ENCODE assay signal across 29 mouse cellular contexts in the genomic region with DNA sequence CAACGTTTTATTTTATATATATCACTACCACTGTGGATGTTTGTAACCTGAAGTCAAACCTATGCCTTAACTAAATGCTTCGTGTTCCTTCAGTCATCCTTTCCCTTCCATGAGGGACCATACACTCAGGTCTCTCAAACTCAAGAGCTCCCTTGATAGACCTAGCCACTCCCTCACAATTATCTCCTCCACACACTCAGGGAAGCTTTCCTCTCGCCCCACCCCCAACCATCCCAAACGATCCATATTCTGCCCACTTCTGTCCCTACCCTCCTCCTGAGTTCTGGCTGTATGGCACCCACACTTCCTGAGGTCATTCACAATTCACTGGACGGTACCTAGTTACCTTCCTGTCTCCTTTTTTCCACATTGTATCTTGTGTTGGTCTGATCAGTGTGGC. TPM values are rescaled to one million over a fixed set of nuclear protein-coding genes. Genes with fewer than 3 reads are reported as not detected.
DNase-seq lines count a peak whose midpoint lies in the region; ATAC-seq lines count a peak whose summit lies in the region.
"Had no signal": no experiment of that assay in that cellular context is flagged by ENCODE, and none has a peak within 500 bp of the region (broad histone marks: within the 10 kb centered on the region; RNA-seq: fewer than 3 reads in every experiment).

No protein-coding gene starts in this region.

- no peak for DNase-seq in liver, embryonic 13.5 days
- DNase-seq in liver = no peak
- DNase-seq in midbrain, embryonic 11.5 days (ENCODE audit: low spot score, missing footprints) = peak; percentile 39
- DNase-seq in midbrain, embryonic 10.5 days (ENCODE audit: low spot score) = no peak
- no peak for DNase-seq in kidney, adult 18-20 months
- no peak for DNase-seq in thymus, adult 18-20 months
- DNase-seq: adrenal gland, adult 8-10 months; adrenal gland, postnatal 14 days; adrenal gland, postnatal 36 days; cerebellum, adult 11-12 months; cerebellum, adult 2 months; cerebellum, adult 9-10 months; cerebellum, postnatal 10 days; cerebellum, postnatal 25 days; forebrain, postnatal 0 days had no signal

- no peaks in the 10 kb centered on the region for H3K27me3 ChIP-seq in liver, embryonic 13.5 days
- no peaks in the 10 kb centered on the region for H3K27me3 ChIP-seq in midbrain, embryonic 11.5 days (ENCODE audit: control insufficient read depth, insufficient read depth, low read length)
- no peaks in the 10 kb centered on the region for H3K27me3 ChIP-seq in midbrain, embryonic 10.5 days (ENCODE audit: low read depth, poor library complexity, severe bottlenecking)
- H3K27me3 ChIP-seq: CH12.LX; embryonic facial prominence, embryonic 12.5 days; forebrain, embryonic 13.5 days; forebrain, embryonic 15.5 days; Patski had no signal

- H3K9me3 ChIP-seq in liver, embryonic 13.5 days (replicated peaks) = no peaks in the 10 kb centered on the region
- no peaks in the 10 kb centered on the region for H3K9me3 ChIP-seq in midbrain, embryonic 11.5 days (ENCODE audit: control insufficient read depth, low read length)
- no peaks in the 10 kb centered on the region for H3K9me3 ChIP-seq in midbrain, embryonic 10.5 days (replicated peaks)
- H3K9me3 ChIP-seq: embryonic facial prominence, embryonic 10.5 days; embryonic facial prominence, embryonic 12.5 days; forebrain, embryonic 13.5 days; forebrain, embryonic 15.5 days had no signal

- no peaks in the 10 kb centered on the region; the same call in 1 of the 2 replicates for H3K36me3 ChIP-seq in liver, embryonic 13.5 days
- no peaks in the 10 kb centered on the region for H3K36me3 ChIP-seq in midbrain, embryonic 11.5 days (ENCODE audit: control insufficient read depth, insufficient read depth, low read length)
- H3K36me3 ChIP-seq in midbrain, embryonic 10.5 days = no peaks in the 10 kb centered on the region
- H3K36me3 ChIP-seq: embryonic facial prominence, embryonic 10.5 days; embryonic facial prominence, embryonic 12.5 days; forebrain, embryonic 15.5 days had no signal

- H3K4me3 ChIP-seq in liver, embryonic 13.5 days (replicated peaks) = no peak overlapping the region
- H3K4me3 ChIP-seq in midbrain, embryonic 11.5 days (ENCODE audit: low read depth, low read length) = no peak overlapping the region
- H3K4me3 ChIP-seq in midbrain, embryonic 10.5 days = no peak overlapping the region
- H3K4me3 ChIP-seq: embryonic facial prominence, embryonic 10.5 days; embryonic facial prominence, embryonic 12.5 days; erythroblast, embryonic 14.5 days; forebrain, embryonic 13.5 days; forebrain, embryonic 15.5 days had no signal

- 61% methylated on average over 5 of the region's 5 CpGs for WGBS in liver, embryonic 13.5 days (ENCODE audit: insufficient replicate concordance)
- WGBS in midbrain, embryonic 11.5 days = 86% methylated on average over 5 of the region's 5 CpGs
- 89% methylated on average over 5 of the region's 5 CpGs for WGBS in midbrain, embryonic 10.5 days

- no peak overlapping the region for H3K9ac ChIP-seq in liver, embryonic 13.5 days
- no peak overlapping the region for H3K9ac ChIP-seq in midbrain, embryonic 11.5 days (ENCODE audit: low read length)
- H3K9ac ChIP-seq: embryonic facial prominence, embryonic 12.5 days; forebrain, embryonic 13.5 days; forebrain, embryonic 15.5 days; forebrain, postnatal 0 days had no signal

- peaks cover 24% of the 10 kb centered on the region for H3K4me1 ChIP-seq in liver, embryonic 13.5 days (replicated peaks)
- no peaks in the 10 kb centered on the region for H3K4me1 ChIP-seq in midbrain, embryonic 11.5 days (ENCODE audit: control insufficient read depth, insufficient read depth, low read length)
- no peaks in the 10 kb centered on the region for H3K4me1 ChIP-seq in midbrain, embryonic 10.5 days
- H3K4me1 ChIP-seq: forebrain, embryonic 13.5 days; forebrain, embryonic 15.5 days had no signal

- no peak overlapping the region for H3K27ac ChIP-seq in liver, embryonic 13.5 days
- no peak overlapping the region for H3K27ac ChIP-seq in midbrain, embryonic 11.5 days (ENCODE audit: low read depth, low read length)
- H3K27ac ChIP-seq in midbrain, embryonic 10.5 days (replicated peaks) = no peak overlapping the region
- H3K27ac ChIP-seq: embryonic facial prominence, embryonic 10.5 days; embryonic facial prominence, embryonic 12.5 days; forebrain, embryonic 13.5 days; forebrain, embryonic 15.5 days had no signal

- peak; percentile 51; the same call in 1 of the 2 replicates for ATAC-seq in liver, embryonic 13.5 days (ENCODE audit: low read depth)
- ATAC-seq in midbrain, embryonic 11.5 days (ENCODE audit: low FRiP score) = no peak
- ATAC-seq in erythroid progenitor cell, adult 5-6 weeks (replicated peaks; ENCODE audit: low FRiP score, poor library complexity, severe bottlenecking) = peak; percentile 80
- ATAC-seq: activated CD4-positive, CD25-positive, alpha-beta regulatory T cell, adult 4 months; CD4-positive, CD25-positive, alpha-beta regulatory T cell, adult 4 months; forebrain, embryonic 13.5 days; forebrain, embryonic 15.5 days; forebrain, postnatal 0 days; Patski had no signal

- 0 out of 2 replicates have a peak overlapping the region, but pooled peaks have one; percentile 1 for H3K4me2 ChIP-seq in liver, embryonic 13.5 days
- no peak overlapping the region for H3K4me2 ChIP-seq in midbrain, embryonic 11.5 days
- H3K4me2 ChIP-seq: embryonic facial prominence, embryonic 12.5 days; forebrain, embryonic 13.5 days; forebrain, embryonic 15.5 days had no signal

RNA-seq across cellular contexts. Expression of gene AI467606, which starts 7.4 kb away (rescaled TPM):
- polyA plus RNA-seq in liver, embryonic 13.5 days (2015; fragmentation: Nextera tagmentation; extraction: Ambion mirVana) = 7.0 and 7.3 TPM in 2 replicates
- 1.3 and 1.7 TPM in 2 replicates for polyA plus RNA-seq in midbrain, embryonic 11.5 days (2014; fragmentation: Nextera tagmentation; extraction: Ambion mirVana)
- 0.91 and 1.2 TPM in 2 replicates for polyA plus RNA-seq in midbrain, embryonic 10.5 days (2016; fragmentation: Nextera tagmentation; extraction: Ambion mirVana)
- total RNA-seq in erythroid progenitor cell, adult 5-6 weeks (2015; ENCODE audit: low replicate concordance) = 18.0 and 25.9 TPM in 2 replicates
- 10.5 and 12.7 TPM in 2 replicates for total RNA-seq in erythroid progenitor cell, adult 5-6 weeks (2017; ENCODE audit: low replicate concordance)

RNA-seq across cellular contexts. Expression of gene Zg16, which starts 11.4 kb away (rescaled TPM):
- polyA plus RNA-seq in liver, embryonic 13.5 days (2015; fragmentation: Nextera tagmentation; extraction: Ambion mirVana) = not detected in 2 replicates
- not detected in 2 replicates for polyA plus RNA-seq in midbrain, embryonic 11.5 days (2014; fragmentation: Nextera tagmentation; extraction: Ambion mirVana)
- polyA plus RNA-seq in midbrain, embryonic 10.5 days (2016; fragmentation: Nextera tagmentation; extraction: Ambion mirVana) = not detected in 2 replicates
- total RNA-seq in erythroid progenitor cell, adult 5-6 weeks (2015; ENCODE audit: low replicate concordance) = 3.6 and 9.2 TPM in 2 replicates
- total RNA-seq in erythroid progenitor cell, adult 5-6 weeks (2017; ENCODE audit: low replicate concordance) = 1.2 and 6.0 TPM in 2 replicates
- total RNA-seq: adrenal gland, adult 18-20 months; adrenal gland, adult 8-10 months; adrenal gland, postnatal 14 days; adrenal gland, postnatal 36 days; CH12.LX; forebrain, postnatal 0 days had no signal
- polyA plus RNA-seq: activated CD4-positive, CD25-positive, alpha-beta regulatory T cell, adult 4 months; embryonic facial prominence, embryonic 10.5 days; embryonic facial prominence, embryonic 12.5 days; embryonic facial prominence, embryonic 14.5 days; erythroblast, embryonic 14.5 days; forebrain, embryonic 11.5 days; forebrain, embryonic 13.5 days; forebrain, embryonic 15.5 days; forebrain, postnatal 0 days; G1E; Patski had no signal

RNA-seq across cellular contexts. Expression of gene Qprt, which starts 23.5 kb away (rescaled TPM):
- 44.4 and 49.1 TPM in 2 replicates for polyA plus RNA-seq in liver, embryonic 13.5 days (2015; fragmentation: Nextera tagmentation; extraction: Ambion mirVana)
- polyA plus RNA-seq in midbrain, embryonic 11.5 days (2014; fragmentation: Nextera tagmentation; extraction: Ambion mirVana) = 5.7 and 6.2 TPM in 2 replicates
- polyA plus RNA-seq in midbrain, embryonic 10.5 days (2016; fragmentation: Nextera tagmentation; extraction: Ambion mirVana) = 7.2 and 10.3 TPM in 2 replicates
- total RNA-seq in erythroid progenitor cell, adult 5-6 weeks (2015; ENCODE audit: low replicate concordance) = not detected in 2 replicates
- 1.8 TPM in 1 of 2 replicates, not detected in the other for total RNA-seq in erythroid progenitor cell, adult 5-6 weeks (2017; ENCODE audit: low replicate concordance)
- polyA plus RNA-seq: Patski had no signal

RNA-seq across cellular contexts. Expression of gene Spn, which starts 39.1 kb away (rescaled TPM):
- 8.2 and 8.7 TPM in 2 replicates for polyA plus RNA-seq in liver, embryonic 13.5 days (2015; fragmentation: Nextera tagmentation; extraction: Ambion mirVana)
- 0.19 TPM in 1 of 2 replicates, not detected in the other for polyA plus RNA-seq in midbrain, embryonic 11.5 days (2014; fragmentation: Nextera tagmentation; extraction: Ambion mirVana)
- 0.09 and 0.10 TPM in 2 replicates for polyA plus RNA-seq in midbrain, embryonic 10.5 days (2016; fragmentation: Nextera tagmentation; extraction: Ambion mirVana)
- 16.2 and 30.2 TPM in 2 replicates for total RNA-seq in erythroid progenitor cell, adult 5-6 weeks (2015; ENCODE audit: low replicate concordance)
- 30.8 and 32.0 TPM in 2 replicates for total RNA-seq in erythroid progenitor cell, adult 5-6 weeks (2017; ENCODE audit: low replicate concordance)
- polyA plus RNA-seq: embryonic facial prominence, embryonic 12.5 days; forebrain, embryonic 15.5 days had no signal

RNA-seq across cellular contexts. Expression of gene Kif22, which starts 56.2 kb away (rescaled TPM):
- 109 and 122 TPM in 2 replicates for polyA plus RNA-seq in liver, embryonic 13.5 days (2015; fragmentation: Nextera tagmentation; extraction: Ambion mirVana)
- 178 and 195 TPM in 2 replicates for polyA plus RNA-seq in midbrain, embryonic 11.5 days (2014; fragmentation: Nextera tagmentation; extraction: Ambion mirVana)
- 210 and 222 TPM in 2 replicates for polyA plus RNA-seq in midbrain, embryonic 10.5 days (2016; fragmentation: Nextera tagmentation; extraction: Ambion mirVana)
- 651 and 861 TPM in 2 replicates for total RNA-seq in erythroid progenitor cell, adult 5-6 weeks (2015; ENCODE audit: low replicate concordance)
- 380 and 614 TPM in 2 replicates for total RNA-seq in erythroid progenitor cell, adult 5-6 weeks (2017; ENCODE audit: low replicate concordance)
